Mouse (Mus musculus) embryo, embryonic 11 days (tissue): ENCODE data around the gene Ep400.

Source experiments
- DNase-seq: peaks from one replicate; pipeline ENCODE4 v3.0.0-alpha.2; 2015

Gene Ep400

GRCm38 (mm10) chr5:110770448-110771158, at the start of gene Ep400:
Gene Ep400, minus strand, starts transcription at chr5:110770717.
- DNase-seq: peak; percentile 100

GRCm38 (mm10) chr5:110809667-110810325, 39.3 kb upstream of the Ep400 start, which contains the start of gene Ulk1:
Gene Ulk1, minus strand, starts transcription at chr5:110810097.
- DNase-seq: peak; percentile 100

GRCm38 (mm10) chr5:110808821-110809666, 38.5 kb upstream of the Ep400 start:
- peak; percentile 11 for DNase-seq

- DNase-seq: peak; percentile 91
These were observed 37.6 kb upstream of the Ep400 start for GRCm38 (mm10) chr5:110808061-110808631.

GRCm38 (mm10) chr5:110807453-110807852, 36.9 kb upstream of the Ep400 start:
- no peak for DNase-seq

GRCm38 (mm10) chr5:110806676-110807075, 36.2 kb upstream of the Ep400 start:
- DNase-seq: no peak

GRCm38 (mm10) chr5:110806154-110806553, 35.6 kb upstream of the Ep400 start:
- no peak for DNase-seq

- DNase-seq: no peak
These were observed 33.7 kb upstream of the Ep400 start for GRCm38 (mm10) chr5:110804012-110804743.

GRCm38 (mm10) chr5:110802809-110803208, 32.3 kb upstream of the Ep400 start:
- DNase-seq: no peak

- DNase-seq: no peak
These were observed 31.7 kb upstream of the Ep400 start for GRCm38 (mm10) chr5:110802186-110802585.

GRCm38 (mm10) chr5:110801036-110801624, 30.6 kb upstream of the Ep400 start:
- no peak for DNase-seq

GRCm38 (mm10) chr5:110797696-110798095, 27.2 kb upstream of the Ep400 start:
- DNase-seq: no peak

GRCm38 (mm10) chr5:110794363-110794762, 23.8 kb upstream of the Ep400 start:
- DNase-seq: no peak

- peak; percentile 70 for DNase-seq
These were observed 18.2 kb upstream of the Ep400 start for GRCm38 (mm10) chr5:110788684-110789083.

GRCm38 (mm10) chr5:110786081-110786835, 15.7 kb upstream of the Ep400 start:
- DNase-seq: peak; percentile 9

GRCm38 (mm10) chr5:110783150-110783549, 12.6 kb upstream of the Ep400 start:
- no peak for DNase-seq

GRCm38 (mm10) chr5:110781529-110782238, 11.2 kb upstream of the Ep400 start:
- no peak for DNase-seq

GRCm38 (mm10) chr5:110780761-110781528, 10.4 kb upstream of the Ep400 start:
- DNase-seq: no peak

GRCm38 (mm10) chr5:110779998-110780760, 9.7 kb upstream of the Ep400 start, which contains the start of gene Pus1:
Gene Pus1, minus strand, starts transcription at chr5:110780659.
- peak; percentile 95 for DNase-seq
